7 mouse cellular contexts compared by ENCODE assay signal in the genomic region with DNA sequence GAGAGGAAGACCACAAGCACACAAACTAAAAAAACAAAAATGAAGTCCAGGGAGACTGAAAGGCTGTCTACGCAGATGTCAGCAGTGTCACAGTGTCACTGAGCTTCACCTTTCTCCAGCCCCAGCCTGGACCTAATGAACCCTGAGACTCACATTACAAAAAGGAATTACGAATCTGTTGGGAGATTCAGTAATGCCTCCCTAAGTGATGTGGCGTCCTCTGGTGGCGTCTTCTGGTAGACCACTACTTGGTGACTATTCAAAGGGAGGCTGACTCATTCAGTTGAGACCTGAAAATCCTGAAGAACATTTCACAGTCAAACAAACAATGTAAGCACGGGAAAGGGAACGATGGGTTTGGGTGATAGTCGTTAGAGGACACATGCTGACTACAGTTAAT. TPM values are rescaled to one million over a fixed set of nuclear protein-coding genes. Genes with fewer than 3 reads are reported as not detected.
DNase-seq lines count a peak whose midpoint lies in the region.

No protein-coding gene starts in this region.

- DNase-seq in 3T3-L1 (ENCODE audit: low read depth, low spot score) (peak; percentile 72), A20 (ENCODE audit: low read depth, low spot score) (peak; percentile 43)
- peak; percentile 55 to 57 for DNase-seq in cerebellum, adult 18-20 months
- DNase-seq in gastrocnemius, adult 18-20 months (ENCODE audit: low spot score): peak; percentile 90
- DNase-seq in layer of hippocampus, adult 8-10 months (ENCODE audit: low spot score in 2 of 2): peak; percentile 69 to 85
- DNase-seq in lung, postnatal 10 days: peak; percentile 88
- peak; percentile 29 for DNase-seq in testis, postnatal 14 days (ENCODE audit: low spot score)

RNA-seq across cellular contexts. Expression of a gene that starts 6.0 kb away (rescaled TPM):
- 10 to 100 TPM; 44.2 to 58.9 TPM for total RNA-seq in gastrocnemius, adult 18-20 months (2021)
- 100 to 1,000 TPM; 137 to 161 (median 145) TPM for total RNA-seq in layer of hippocampus, adult 8-10 months (2022)

Comparison
In these comparisons a context has a peak if more than half of its experiments do, and no peak if none do; other contexts are left out.
1. Peak in every context shown above with its lines: DNase-seq.
2. DNase-seq: peak in every context shown above with its lines; median percentile 90 in gastrocnemius, adult 18-20 months; 88 in lung, postnatal 10 days; 77 in layer of hippocampus, adult 8-10 months; 72 in 3T3-L1; 56 in cerebellum, adult 18-20 months; 43 in A20; 29 in testis, postnatal 14 days.